Mouse (Mus musculus): Measurements from ENCODE around the gene Psmd9.

Psmd9 gene

GRCm38 (mm10) chr5:123256841-123257755 is 87.9 kb downstream of the Psmd9 start:
- DNase-seq = no peak

GRCm38 (mm10) chr5:123258990-123259389 is 89.8 kb downstream of the Psmd9 start:
- DNase-seq = peak; percentile 89

GRCm38 (mm10) chr5:123260698-123261097 is 91.5 kb downstream of the Psmd9 start:
- no peak for DNase-seq

- no peak for DNase-seq
Observed at GRCm38 (mm10) chr5:123266909-123267308, 97.7 kb downstream of the Psmd9 start.

- DNase-seq = no peak
Observed at GRCm38 (mm10) chr5:123268477-123269474, 99.6 kb downstream of the Psmd9 start.

- no peak for DNase-seq
Observed at GRCm38 (mm10) chr5:123270917-123271316, 101.7 kb downstream of the Psmd9 start.

- no peak for DNase-seq
Observed at GRCm38 (mm10) chr5:123272927-123273326, 103.7 kb downstream of the Psmd9 start.

GRCm38 (mm10) chr5:123276636-123277341 is 107.6 kb downstream of the Psmd9 start:
- DNase-seq = no peak

GRCm38 (mm10) chr5:123277342-123277701 is 108.1 kb downstream of the Psmd9 start:
- no peak for DNase-seq

GRCm38 (mm10) chr5:123277704-123278103 is 108.5 kb downstream of the Psmd9 start:
- DNase-seq = no peak

GRCm38 (mm10) chr5:123279248-123279647 is 110.0 kb downstream of the Psmd9 start:
- no peak for DNase-seq

- no peak for DNase-seq
Observed at GRCm38 (mm10) chr5:123281336-123282136, 112.3 kb downstream of the Psmd9 start.

GRCm38 (mm10) chr5:123285174-123285573 is 116.0 kb downstream of the Psmd9 start:
- DNase-seq = peak; percentile 62

GRCm38 (mm10) chr5:123288079-123288478 is 118.9 kb downstream of the Psmd9 start:
- peak; percentile 68 for DNase-seq

GRCm38 (mm10) chr5:123294653-123295052 is 125.4 kb downstream of the Psmd9 start:
- DNase-seq = no peak

GRCm38 (mm10) chr5:123296224-123296806 is 127.1 kb downstream of the Psmd9 start:
- peak; percentile 81 for DNase-seq

- no peak for DNase-seq
Observed at GRCm38 (mm10) chr5:123296972-123297754, 128.0 kb downstream of the Psmd9 start.

GRCm38 (mm10) chr5:123297830-123298229 is 128.6 kb downstream of the Psmd9 start:
- no peak for DNase-seq

- DNase-seq = peak; percentile 67
Observed at GRCm38 (mm10) chr5:123298526-123298925, 129.3 kb downstream of the Psmd9 start.
